Mouse (Mus musculus) thymus, postnatal 14 days (tissue): ENCODE measurements around the gene Zfp277.

Experiments used
- DNase-seq: peaks from one replicate; pipeline ENCODE4 v3.0.0; 2021

Zfp277 gene

GRCm38 (mm10) chr12:40347060-40347698 lies 98.5 kb downstream of the Zfp277 start:
- DNase-seq, result no peak

- DNase-seq, result no peak
Observed at GRCm38 (mm10) chr12:40341443-40341842, 104.3 kb downstream of the Zfp277 start.

- DNase-seq, result no peak
Observed at GRCm38 (mm10) chr12:40335303-40335702, 110.4 kb downstream of the Zfp277 start.

GRCm38 (mm10) chr12:40331467-40331866 lies 114.2 kb downstream of the Zfp277 start:
- DNase-seq, result no peak

- no peak for DNase-seq
Observed at GRCm38 (mm10) chr12:40327012-40327660, 118.6 kb downstream of the Zfp277 start.

GRCm38 (mm10) chr12:40325582-40325981 lies 120.1 kb downstream of the Zfp277 start:
- DNase-seq, result no peak

- no peak for DNase-seq
Observed at GRCm38 (mm10) chr12:40324819-40325218, 120.9 kb downstream of the Zfp277 start.

- DNase-seq, result no peak
Observed at GRCm38 (mm10) chr12:40315146-40315545, 130.6 kb downstream of the Zfp277 start.

GRCm38 (mm10) chr12:40303960-40304359 lies 141.7 kb downstream of the Zfp277 start:
- DNase-seq, result no peak

GRCm38 (mm10) chr12:40298636-40299035 lies 147.1 kb downstream of the Zfp277 start:
- DNase-seq, result no peak

- no peak for DNase-seq
Observed at GRCm38 (mm10) chr12:40286539-40286938, 159.2 kb downstream of the Zfp277 start.

- DNase-seq, result no peak
Observed at GRCm38 (mm10) chr12:40280596-40281325, 164.9 kb downstream of the Zfp277 start.

GRCm38 (mm10) chr12:40277581-40277980 lies 168.1 kb downstream of the Zfp277 start:
- no peak for DNase-seq

GRCm38 (mm10) chr12:40274931-40275330 lies 170.8 kb downstream of the Zfp277 start:
- no peak for DNase-seq

GRCm38 (mm10) chr12:40273339-40273738 lies 172.4 kb downstream of the Zfp277 start:
- no peak for DNase-seq

- DNase-seq, result no peak
Observed at GRCm38 (mm10) chr12:40272710-40273109, 173.0 kb downstream of the Zfp277 start.

- DNase-seq, result no peak
Observed at GRCm38 (mm10) chr12:40268313-40268712, 177.4 kb downstream of the Zfp277 start.
